Mouse (Mus musculus) MEL (cell line): ENCODE data around the gene A630023A22Rik. TPM values are rescaled to one million over a fixed set of nuclear protein-coding genes. Genes with fewer than 3 reads are reported as not detected.

Experiments
- DNase-seq: peaks from one replicate; pipeline ENCODE4 v3.0.0; 2011; ENCODE audit warnings: low read depth, low spot score
- H3K27ac ChIP-seq: 2 replicates; pipeline ENCODE4 v1.5.1; 2012; ENCODE audit warnings: low read depth, mild to moderate bottlenecking, control low read depth, low read length, moderate library complexity; ENCODE audit not compliant: control insufficient read depth
- H3K27me3 ChIP-seq, 2 experiments: fragments of 150-350 bp in 1 of 2; sonication (generic) in 1 of 2; 2 replicates each; pipeline ENCODE4 v1.6.1; 2012; ENCODE audit warnings: low read length in 2 of 2, mild to moderate bottlenecking in 2 of 2, improper control_type of control experiment in 1 of 2, moderate library complexity in 1 of 2; ENCODE audit not compliant: insufficient read depth in 2 of 2, control insufficient read depth in 1 of 2
- H3K36me3 ChIP-seq, 2 experiments: 2 replicates each; pipeline ENCODE4 v1.6.1; 2012 to 2014; ENCODE audit warnings: low read length in 2 of 2, improper control_type of control experiment in 1 of 2, inconsistent platforms in 1 of 2, mild to moderate bottlenecking in 1 of 2; ENCODE audit not compliant: insufficient read depth in 2 of 2, control insufficient read depth in 1 of 2
- H3K4me1 ChIP-seq, 2 experiments: fragments of 150-350 bp in 1 of 2; sonication (generic) in 1 of 2; 2 replicates each; pipeline ENCODE4 v1.6.1; 2012; ENCODE audit warnings: low read length in 2 of 2, improper control_type of control experiment in 1 of 2, mild to moderate bottlenecking in 1 of 2; ENCODE audit not compliant: insufficient read depth in 2 of 2, control insufficient read depth in 1 of 2
- H3K4me3 ChIP-seq, 2 experiments: fragments of 150-350 bp in 1 of 2; sonication (generic) in 1 of 2; 2 replicates each; pipeline ENCODE4 v1.5.1; 2012; ENCODE audit warnings: low read depth in 2 of 2, low read length in 2 of 2, mild to moderate bottlenecking in 2 of 2, moderate library complexity in 2 of 2, control low read depth in 1 of 2, improper control_type of control experiment in 1 of 2; ENCODE audit not compliant: control insufficient read depth in 1 of 2, insufficient read depth in 1 of 2
- H3K79me2 ChIP-seq: 2 replicates; pipeline ENCODE4 v1.6.1; 2012; ENCODE audit warnings: mild to moderate bottlenecking, low read length, moderate library complexity; ENCODE audit not compliant: control insufficient read depth, poor library complexity, insufficient read depth
- H3K9ac ChIP-seq: 2 replicates; pipeline ENCODE4 v1.6.1; 2012; ENCODE audit warnings: low read depth, mild to moderate bottlenecking, control low read depth, low read length, moderate library complexity; ENCODE audit not compliant: control insufficient read depth, poor library complexity, severe bottlenecking
- H3K9me3 ChIP-seq: fragments of 150-350 bp; sonication (generic); replicated peaks from 2 replicates; pipeline ENCODE4 v1.6.1; 2012; ENCODE audit warnings: mild to moderate bottlenecking, low read length, improper control_type of control experiment, moderate library complexity; ENCODE audit not compliant: insufficient read depth
- CHD2 ChIP-seq: IDR thresholded peaks from 2 replicates; pipeline ENCODE4 v1.6.1; 2011; ENCODE audit warnings: low read length, improper control_type of control experiment
- CTCF ChIP-seq, 3 experiments: IDR thresholded peaks in 2 of 3; conservative IDR thresholded peaks in 1 of 3; 2 replicates each; pipeline ENCODE4 v1.5.1; 2011 to 2012; ENCODE audit warnings: low read length in 3 of 3, low read depth in 2 of 3, mild to moderate bottlenecking in 2 of 3, improper control_type of control experiment in 1 of 3, inconsistent platforms in 1 of 3, mixed read lengths in 1 of 3, moderate library complexity in 1 of 3; ENCODE audit not compliant: control insufficient read depth in 1 of 3, insufficient read depth in 1 of 3, poor library complexity in 1 of 3, severe bottlenecking in 1 of 3
- E2F4 ChIP-seq: IDR thresholded peaks from 2 replicates; pipeline ENCODE4 v1.6.1; 2011; ENCODE audit warnings: low read depth, low read length, improper control_type of control experiment, borderline replicate concordance
- ELF1 ChIP-seq: IDR thresholded peaks from 2 replicates; pipeline ENCODE4 v1.6.1; 2014; ENCODE audit warnings: low read depth, mild to moderate bottlenecking, inconsistent platforms, low read length, improper control_type of control experiment, moderate library complexity
- ETS1 ChIP-seq: IDR thresholded peaks from 2 replicates; pipeline ENCODE4 v1.6.1; 2012; ENCODE audit warnings: low read depth, mild to moderate bottlenecking, inconsistent platforms, low read length, improper control_type of control experiment, moderate library complexity
- HCFC1 ChIP-seq: IDR thresholded peaks from 2 replicates; pipeline ENCODE4 v1.6.1; 2012; ENCODE audit warnings: low read depth, mild to moderate bottlenecking, inconsistent platforms, low read length, improper control_type of control experiment, moderate library complexity
- KAT2A ChIP-seq: conservative IDR thresholded peaks from 2 replicates; pipeline ENCODE4 v1.6.1; 2012; ENCODE audit warnings: low read depth, low read length, improper control_type of control experiment, inconsistent platforms
- MAFK ChIP-seq: IDR thresholded peaks from 2 replicates; pipeline ENCODE4 v1.6.1; 2011; ENCODE audit warnings: low read depth, mild to moderate bottlenecking, low read length, improper control_type of control experiment, borderline replicate concordance
- MAX ChIP-seq: IDR thresholded peaks from 2 replicates; pipeline ENCODE4 v1.6.1; 2011; ENCODE audit warnings: low read length, improper control_type of control experiment
- POLR2A ChIP-seq, 2 experiments: IDR thresholded peaks; 2 replicates each; pipeline ENCODE4 v1.6.1; 2011 to 2012; ENCODE audit warnings: low read length in 2 of 2, mild to moderate bottlenecking in 2 of 2, control low read depth in 1 of 2, improper control_type of control experiment in 1 of 2, low read depth in 1 of 2, moderate library complexity in 1 of 2; ENCODE audit not compliant: control insufficient read depth in 1 of 2, insufficient read depth in 1 of 2, poor library complexity in 1 of 2
- POLR2AphosphoS2 ChIP-seq: IDR thresholded peaks from 2 replicates; pipeline ENCODE4 v1.6.1; 2011; ENCODE audit warnings: low read length, improper control_type of control experiment
- RAD21 ChIP-seq: IDR thresholded peaks from 2 replicates; pipeline ENCODE4 v1.6.1; 2011; ENCODE audit warnings: mild to moderate bottlenecking, low read depth, low read length, improper control_type of control experiment
- RCOR1 ChIP-seq: IDR thresholded peaks from 2 replicates; pipeline ENCODE4 v1.6.1; 2012; ENCODE audit warnings: low read depth, mild to moderate bottlenecking, inconsistent platforms, low read length, improper control_type of control experiment
- SMC3 ChIP-seq: IDR thresholded peaks from 2 replicates; pipeline ENCODE4 v1.6.1; 2011; ENCODE audit warnings: low read depth, low read length, improper control_type of control experiment
- TAL1 ChIP-seq: IDR thresholded peaks from 2 replicates; pipeline ENCODE4 v1.6.1; 2012; ENCODE audit warnings: mild to moderate bottlenecking, inconsistent platforms, low read length, moderate library complexity, mixed read lengths
- UBTF ChIP-seq: IDR thresholded peaks from 2 replicates; pipeline ENCODE4 v1.6.1; 2012; ENCODE audit warnings: low read depth, mild to moderate bottlenecking, inconsistent platforms, low read length, improper control_type of control experiment, moderate library complexity, borderline replicate concordance; ENCODE audit not compliant: insufficient read depth
- ZC3H11A ChIP-seq: IDR thresholded peaks from 2 replicates; pipeline ENCODE4 v1.6.1; 2012; ENCODE audit warnings: low read depth, mild to moderate bottlenecking, inconsistent platforms, low read length, improper control_type of control experiment
- polyA plus RNA-seq, 2 experiments: library from polyadenylated mRNA; stranded (reverse) in 1 of 2; unstranded in 1 of 2; fragments of >175 nt in 1 of 2; fragments of >200 nt in 1 of 2; gene quantifications; 2 replicates each; pipeline versions ENCODE4 v1.2.1 to v1.2.4; 2012; ENCODE audit warnings: low replicate concordance in 2 of 2, low read depth in 1 of 2; ENCODE audit not compliant: insufficient read length in 2 of 2, insufficient read depth in 1 of 2, missing spikeins in 1 of 2
- total RNA-seq: library from RNA; depleted of rRNA; stranded (reverse); fragments of 300-350 nt; gene quantifications from 2 replicates; pipeline ENCODE4 v1.2.3, GENCODE M21; 2012

A630023A22Rik gene
- total and polyA plus RNA-seq, 3 experiments: not detected

- H3K4me1 ChIP-seq: no peaks in the 10 kb centered on the region
- no peak for DNase-seq
- H3K27ac ChIP-seq: no peak overlapping the region
- TF ChIP-seq RAD21 (no peak), MAFK (no peak), ZC3H11A (no peak)
- no peaks in the 10 kb centered on the region for H3K36me3 ChIP-seq
- H3K27me3 ChIP-seq: no peaks in the 10 kb centered on the region; a peak in 1 of 4 replicates
- H3K79me2 ChIP-seq: no peaks in the 10 kb centered on the region
- no peak overlapping the region for H3K4me3 ChIP-seq
- no peak overlapping the region for H3K9ac ChIP-seq
- no peaks in the 10 kb centered on the region for H3K9me3 ChIP-seq
Observed at GRCm38 (mm10) chr14:34121691-34122090, 19.1 kb upstream of the A630023A22Rik start.

- Histone ChIP-seq H3K4me3 (no peak overlapping the region), H3K4me1 (no peaks in the 10 kb centered on the region), H3K36me3 (no peaks in the 10 kb centered on the region), H3K27me3 (no peaks in the 10 kb centered on the region; a peak in 1 of 4 replicates)
- TF ChIP-seq ZC3H11A (no peak), MAX (no peak), POLR2A (IDR thresholded peaks at IDR 0.05; ENCODE audit: control insufficient read depth in 1 of 2, insufficient read depth in 1 of 2, low read depth in 1 of 2, low read length in 2 of 2, poor library complexity in 1 of 2) (no peak), UBTF (no peak), RCOR1 (no peak), CHD2 (no peak), MAFK (no peak), TAL1 (no peak), ETS1 (no peak), ELF1 (no peak), SMC3 (no peak), HCFC1 (no peak), CTCF (IDR thresholded peaks at IDR 0.05 in 2 of 3, conservative IDR thresholded peaks at IDR 0.05 in 1 of 3; ENCODE audit: control insufficient read depth in 1 of 3, insufficient read depth in 1 of 3, low read depth in 2 of 3, low read length in 3 of 3, poor library complexity in 1 of 3, severe bottlenecking in 1 of 3) (no peak), KAT2A (no peak), POLR2AphosphoS2 (no peak), E2F4 (no peak)
- TF ChIP-seq, all 39 proteins: peak for 0
- Histone ChIP-seq H3K79me2 (no peaks in the 10 kb centered on the region), H3K27ac (no peak overlapping the region), H3K9ac (no peak overlapping the region), H3K9me3 (no peaks in the 10 kb centered on the region)
- DNase-seq: no peak
Observed at GRCm38 (mm10) chr14:34120923-34121351, 18.4 kb upstream of the A630023A22Rik start.
